Mouse (Mus musculus): ENCODE measurements at regions not wholly inside any gene's neighbourhood (a gene's known extent, or its start where the extent isn't known, plus 50 kb on each side); places are given as distances from the start of the nearest gene placed in this dataset.
A peak's percentile ranks its signal among the peaks of the same experiment; 100 is the strongest.
"Not testable (repeated sequence)": the region's sequence is repeated elsewhere in the genome, so short reads cannot be mapped to it uniquely, and the experiment has no call there.

GRCm38 (mm10) chr12:77589416-77589815 is 351.5 kb downstream of the Fut8 start:
- DNase-seq (ENCODE audit: low spot score), result no peak

GRCm38 (mm10) chr12:77594092-77594491 is 356.2 kb downstream of the Fut8 start:
- DNase-seq (ENCODE audit: low spot score), result no peak

GRCm38 (mm10) chr12:77594657-77595056 is 356.7 kb downstream of the Fut8 start:
- DNase-seq (ENCODE audit: low spot score), result peak; percentile 49

- DNase-seq (ENCODE audit: low spot score), result no peak
These were observed 357.9 kb downstream of the Fut8 start for GRCm38 (mm10) chr12:77595821-77596220.

- no peak for DNase-seq (ENCODE audit: low spot score)
These were observed 358.8 kb downstream of the Fut8 start for GRCm38 (mm10) chr12:77596676-77597075.

GRCm38 (mm10) chr12:77597627-77598333 is 359.9 kb downstream of the Fut8 start:
- no peak for DNase-seq (ENCODE audit: low spot score)

GRCm38 (mm10) chr12:77598334-77598715 is 360.4 kb downstream of the Fut8 start:
- DNase-seq (ENCODE audit: low spot score), result peak; percentile 23

- no peak for DNase-seq (ENCODE audit: low spot score)
These were observed 361.5 kb downstream of the Fut8 start for GRCm38 (mm10) chr12:77599391-77599790.

- DNase-seq (ENCODE audit: low spot score), result no peak
These were observed 366.0 kb downstream of the Fut8 start for GRCm38 (mm10) chr12:77603832-77604501.

- no peak for DNase-seq (ENCODE audit: low spot score)
These were observed 379.6 kb downstream of the Fut8 start for GRCm38 (mm10) chr12:77617552-77617951.

GRCm38 (mm10) chr12:77622243-77622642 is 384.3 kb downstream of the Fut8 start:
- no peak for DNase-seq (ENCODE audit: low spot score)

GRCm38 (mm10) chr12:77624323-77624722 is 386.4 kb downstream of the Fut8 start:
- DNase-seq (ENCODE audit: low spot score), result not testable (repeated sequence)

GRCm38 (mm10) chr12:77628358-77628850 is 390.5 kb downstream of the Fut8 start:
- peak; percentile 26 for DNase-seq (ENCODE audit: low spot score)

GRCm38 (mm10) chr12:77633981-77634650 is 396.2 kb downstream of the Fut8 start:
- DNase-seq (ENCODE audit: low spot score), result no peak

GRCm38 (mm10) chr12:77638266-77638665 is 400.3 kb downstream of the Fut8 start:
- no peak for DNase-seq (ENCODE audit: low spot score)

- no peak for DNase-seq (ENCODE audit: low spot score)
These were observed 404.4 kb downstream of the Fut8 start for GRCm38 (mm10) chr12:77642336-77642735.

- DNase-seq (ENCODE audit: low spot score), result no peak
These were observed 409.9 kb downstream of the Fut8 start for GRCm38 (mm10) chr12:77647841-77648240.

- DNase-seq (ENCODE audit: low spot score), result no peak
These were observed 416.4 kb downstream of the Fut8 start for GRCm38 (mm10) chr12:77654282-77654681.

GRCm38 (mm10) chr12:77657060-77657459 is 419.1 kb downstream of the Fut8 start:
- DNase-seq (ENCODE audit: low spot score), result no peak

- DNase-seq (ENCODE audit: low spot score), result no peak
These were observed 420.0 kb downstream of the Fut8 start for GRCm38 (mm10) chr12:77657878-77658277.

- DNase-seq (ENCODE audit: low spot score), result no peak
These were observed 425.3 kb downstream of the Fut8 start for GRCm38 (mm10) chr12:77663180-77663579.

GRCm38 (mm10) chr12:77663665-77664374 is 425.9 kb downstream of the Fut8 start:
- no peak for DNase-seq (ENCODE audit: low spot score)
